Mouse (Mus musculus): ENCODE data around the gene Gm853. TPM values are rescaled to one million over a fixed set of nuclear protein-coding genes. Genes with fewer than 3 reads are reported as not detected.
A peak's percentile ranks its signal among the peaks of the same experiment; 100 is the strongest.

Gene Gm853
- polyA plus RNA-seq, 1 experiment from 2014 or later: not detected

DNA sequence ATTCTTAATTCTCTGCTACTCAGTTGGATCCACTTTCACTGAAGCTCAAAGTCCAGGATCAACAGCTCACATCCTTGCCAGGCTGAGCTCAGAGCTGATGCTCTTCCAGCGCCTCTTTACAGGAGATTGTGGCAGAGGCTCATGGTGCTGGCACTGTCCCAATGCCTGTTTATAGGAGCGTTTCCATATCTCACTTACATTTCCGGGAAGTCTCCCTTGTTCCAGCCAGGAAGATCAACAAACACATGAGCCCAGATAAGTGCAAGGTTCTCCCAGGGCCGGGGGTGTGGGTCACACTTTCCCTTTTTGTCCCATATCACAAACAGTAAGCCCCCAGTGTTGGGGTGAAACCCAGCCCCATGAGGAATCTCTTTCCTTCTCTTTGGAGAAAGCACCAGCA is 40.3 kb downstream of the Gm853 start:
- no peak overlapping the region for H3K4me3 ChIP-seq (replicated peaks)
- H3K9ac ChIP-seq: no peak overlapping the region
- no peak for ATAC-seq (ENCODE audit: low FRiP score)
- no peaks in the 10 kb centered on the region for H3K36me3 ChIP-seq (replicated peaks)
- H3K4me2 ChIP-seq: no peak overlapping the region
- H3K9me3 ChIP-seq: no peaks in the 10 kb centered on the region
- 0 out of 2 replicates have a peak, but pooled peaks cover 8% of the 10 kb centered on the region for H3K27me3 ChIP-seq
- no peaks in the 10 kb centered on the region for H3K4me1 ChIP-seq
- H3K27ac ChIP-seq: no peak overlapping the region
- 76% methylated on average over 4 of the region's 4 CpGs for WGBS

GRCm38 (mm10) chr4:130180909-130181602 is 41.1 kb downstream of the Gm853 start:
- H3K27ac ChIP-seq: no peak overlapping the region
- no peak overlapping the region for H3K4me2 ChIP-seq
- no peaks in the 10 kb centered on the region; the same call in 1 of the 2 replicates for H3K4me1 ChIP-seq
- no peak for ATAC-seq (ENCODE audit: low FRiP score)
- H3K36me3 ChIP-seq (replicated peaks): no peaks in the 10 kb centered on the region
- no peak overlapping the region for H3K9ac ChIP-seq
- WGBS: 63% methylated on average over 7 of the region's 7 CpGs
- H3K4me3 ChIP-seq (replicated peaks): no peak overlapping the region
- peaks cover 11% of the 10 kb centered on the region; the same call in 1 of the 2 replicates for H3K27me3 ChIP-seq
- no peaks in the 10 kb centered on the region for H3K9me3 ChIP-seq

DNA sequence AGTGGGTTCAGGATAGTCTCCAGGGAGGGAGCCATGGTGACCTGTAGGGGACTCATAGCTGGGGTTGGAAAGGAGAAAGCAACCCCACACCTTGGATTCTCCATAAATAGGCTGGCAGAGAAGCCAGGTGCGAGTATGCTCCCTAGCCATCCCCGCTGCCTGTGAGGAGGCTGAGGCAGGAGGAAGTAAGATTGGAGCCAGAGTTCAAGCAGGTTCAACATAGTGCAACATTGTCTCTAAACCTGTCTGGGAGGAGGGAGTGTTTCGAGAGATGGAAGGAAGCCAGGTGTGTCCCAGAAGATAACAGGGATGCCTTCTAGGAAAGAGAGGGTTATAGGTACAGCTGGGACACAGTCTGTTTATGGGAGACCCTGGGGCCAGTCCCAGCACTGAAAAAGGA is 42.3 kb downstream of the Gm853 start:
- H3K4me2 ChIP-seq: no peak overlapping the region
- H3K9me3 ChIP-seq: no peaks in the 10 kb centered on the region
- 86% methylated on average over 3 of the region's 3 CpGs for WGBS
- H3K9ac ChIP-seq: no peak overlapping the region
- H3K4me1 ChIP-seq: peaks cover 8% of the 10 kb centered on the region
- no peaks in the 10 kb centered on the region for H3K36me3 ChIP-seq (replicated peaks)
- no peak for ATAC-seq (ENCODE audit: low FRiP score)
- H3K27me3 ChIP-seq: peaks cover 22% of the 10 kb centered on the region
- no peak overlapping the region for H3K4me3 ChIP-seq (replicated peaks)
- H3K27ac ChIP-seq: no peak overlapping the region

DNA sequence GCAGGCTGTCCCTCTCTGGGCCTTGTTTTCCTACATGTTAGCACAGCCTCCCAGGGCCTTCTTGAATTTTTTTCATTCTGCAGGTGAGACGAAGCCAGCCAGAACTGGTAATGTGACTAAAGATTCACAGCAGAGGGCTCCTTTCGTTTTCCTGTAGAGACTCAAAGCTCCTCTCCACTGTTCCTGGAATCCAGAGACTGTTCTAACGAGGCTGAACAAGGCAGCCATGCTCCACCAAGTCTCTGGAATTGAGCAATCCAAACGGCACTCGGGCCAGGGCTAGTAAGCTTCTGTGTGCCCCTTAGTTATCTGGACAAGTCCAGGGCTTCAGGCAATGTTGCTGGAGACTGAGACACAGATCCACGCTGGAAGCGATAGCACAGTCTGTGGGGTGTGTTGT is 44.7 kb downstream of the Gm853 start:
- Histone ChIP-seq H3K9me3 (no peaks in the 10 kb centered on the region), H3K4me1 (peaks cover 18% of the 10 kb centered on the region), H3K4me3 (replicated peaks) (no peak overlapping the region), H3K9ac (no peak overlapping the region), H3K36me3 (replicated peaks) (no peaks in the 10 kb centered on the region), H3K4me2 (no peak overlapping the region), H3K27me3 (peaks cover 44% of the 10 kb centered on the region), H3K27ac (no peak overlapping the region)
- 59% methylated on average over 7 of the region's 7 CpGs for WGBS
- no peak for ATAC-seq (ENCODE audit: low FRiP score)

- Histone ChIP-seq H3K4me3 (replicated peaks) (no peak overlapping the region), H3K27ac (no peak overlapping the region), H3K27me3 (peaks cover 48% of the 10 kb centered on the region), H3K4me2 (no peak overlapping the region), H3K9me3 (no peaks in the 10 kb centered on the region), H3K4me1 (peaks cover 18% of the 10 kb centered on the region), H3K9ac (no peak overlapping the region), H3K36me3 (replicated peaks) (no peaks in the 10 kb centered on the region)
- WGBS: 86% methylated on average over 4 of the region's 4 CpGs
- ATAC-seq (ENCODE audit: low FRiP score): no peak
Measured at GRCm38 (mm10) chr4:130177087-130177486, 45.1 kb downstream of the Gm853 start.

DNA sequence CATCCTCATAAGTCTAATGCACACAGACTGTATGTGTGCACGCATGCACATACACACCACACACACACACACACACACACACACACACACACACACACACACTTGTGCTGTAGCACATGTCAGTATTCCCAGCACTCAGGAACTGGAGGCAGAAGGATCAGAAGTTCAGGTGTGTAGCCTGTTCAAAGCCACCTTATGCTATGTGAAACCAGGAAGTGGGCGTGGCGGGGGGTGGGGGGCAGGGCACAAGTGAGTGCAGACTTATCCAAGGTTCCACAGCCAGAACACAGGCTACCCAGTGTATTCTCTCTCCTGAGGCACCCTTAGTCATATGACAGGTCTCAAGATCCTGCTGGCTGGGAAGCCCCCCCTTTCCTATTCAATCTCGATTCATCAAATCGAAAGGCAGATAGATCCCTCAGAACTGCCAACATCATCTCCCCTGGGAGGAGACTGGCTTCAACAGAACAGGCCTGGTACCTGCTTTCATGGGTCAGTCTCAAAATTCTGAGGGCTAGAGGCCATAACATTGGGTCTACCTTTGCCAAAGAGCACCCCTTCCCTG is 46.0 kb downstream of the Gm853 start:
- 81% methylated on average over 5 of the region's 5 CpGs for WGBS
- H3K9me3 ChIP-seq: no peaks in the 10 kb centered on the region
- no peak overlapping the region for H3K9ac ChIP-seq
- H3K36me3 ChIP-seq (replicated peaks): no peaks in the 10 kb centered on the region
- no peak for ATAC-seq (ENCODE audit: low FRiP score)
- H3K4me2 ChIP-seq: no peak overlapping the region
- H3K27me3 ChIP-seq: peaks cover 48% of the 10 kb centered on the region
- no peak overlapping the region for H3K27ac ChIP-seq
- no peak overlapping the region for H3K4me3 ChIP-seq (replicated peaks)
- H3K4me1 ChIP-seq: peaks cover 18% of the 10 kb centered on the region

DNA sequence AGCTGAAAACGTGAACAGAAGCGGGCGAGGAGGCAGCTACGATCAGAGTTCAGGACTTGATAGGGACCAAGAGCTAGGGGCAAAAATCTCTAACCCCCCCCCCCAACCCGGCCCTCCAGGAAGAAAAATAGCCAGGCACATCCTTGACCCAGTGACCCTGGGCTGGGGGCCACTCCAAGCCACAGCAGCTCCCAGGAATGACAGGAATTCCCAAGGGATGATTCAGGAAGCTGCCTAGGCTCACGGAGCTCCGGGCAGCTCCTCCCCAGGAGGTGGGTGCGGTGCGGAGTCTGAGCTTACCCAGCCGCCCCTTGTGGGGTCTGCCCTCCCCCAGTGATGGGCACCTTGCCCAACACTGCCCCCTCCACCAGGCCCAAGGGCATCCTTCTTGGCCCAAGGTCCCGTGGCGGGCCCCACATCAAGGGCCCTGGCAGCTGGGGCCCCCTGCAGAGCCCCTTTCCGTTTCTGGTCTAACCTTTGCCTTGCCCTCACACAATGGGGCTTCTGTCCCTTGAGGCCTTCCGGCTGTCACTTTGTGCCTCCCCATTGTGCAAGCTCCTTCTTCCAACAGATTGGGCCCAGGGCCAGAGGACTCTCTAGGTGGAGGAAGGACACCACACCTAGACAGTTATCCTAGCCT is 47.0 kb downstream of the Gm853 start, which contains the start of gene Tinagl1:
Gene Tinagl1 (minus strand): TSS at position 51 of the 640 bp plus-strand sequence.
- H3K9ac ChIP-seq: 0 out of 2 replicates have a peak within 1 kb of the TSS, but pooled peaks have one; percentile 29
- no peak for ATAC-seq (ENCODE audit: low FRiP score)
- peak within 1 kb of the TSS; percentile 43 for H3K4me2 ChIP-seq
- no peaks in the 10 kb centered on the region for H3K36me3 ChIP-seq (replicated peaks)
- H3K27ac ChIP-seq: no peak within 1 kb of the TSS
- 2% methylated on average over 14 of the region's 14 CpGs for WGBS
- peak within 1 kb of the TSS; percentile 10; the same call in 1 of the 2 replicates for H3K4me3 ChIP-seq (replicated peaks)
- H3K9me3 ChIP-seq: no peaks in the 10 kb centered on the region
- H3K4me1 ChIP-seq: peaks cover 18% of the 10 kb centered on the region
- peaks cover 48% of the 10 kb centered on the region for H3K27me3 ChIP-seq

DNA sequence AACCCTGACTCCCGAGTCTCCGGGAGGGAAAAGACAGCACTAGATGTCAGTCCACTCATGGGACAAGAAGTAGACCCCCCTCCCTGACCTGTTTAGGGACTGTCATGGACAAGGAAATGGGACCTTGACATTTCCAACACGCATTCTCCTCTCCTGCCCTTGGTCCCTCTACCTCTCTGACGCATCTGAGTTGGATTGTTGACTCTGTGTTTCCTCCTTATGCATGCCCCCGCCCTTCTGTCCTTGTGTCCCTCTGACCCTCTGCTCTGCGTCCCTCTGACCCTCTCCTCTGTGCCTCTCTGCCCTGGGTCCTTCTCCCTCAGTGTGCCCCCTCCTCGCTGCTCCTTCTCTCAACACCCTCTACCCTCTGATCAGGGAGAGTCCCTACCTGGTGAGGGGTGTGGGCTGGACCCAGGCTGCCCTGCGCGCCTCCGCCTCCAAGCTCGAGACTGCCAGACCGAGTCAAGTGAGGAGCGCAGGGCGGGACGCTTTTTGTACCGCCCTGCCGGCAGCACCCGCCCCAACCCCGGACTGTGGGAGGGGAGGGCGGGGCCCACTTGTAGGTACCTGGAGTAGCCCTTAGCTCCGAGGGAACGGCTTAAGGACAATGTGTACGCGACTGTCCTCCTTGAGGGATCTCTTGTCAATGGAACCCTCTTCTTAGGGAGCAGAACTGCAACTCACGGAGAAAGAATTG is 47.7 kb downstream of the Gm853 start:
- Histone ChIP-seq H3K9ac (0 out of 2 replicates have a peak overlapping the region, but pooled peaks have one; percentile 29), H3K4me1 (peaks cover 18% of the 10 kb centered on the region), H3K27ac (no peak overlapping the region), H3K4me3 (replicated peaks) (peak overlapping the region; percentile 7; the same call in 1 of the 2 replicates), H3K27me3 (peaks cover 48% of the 10 kb centered on the region), H3K4me2 (peak overlapping the region; percentile 43), H3K36me3 (replicated peaks) (no peaks in the 10 kb centered on the region), H3K9me3 (no peaks in the 10 kb centered on the region)
- 4% methylated on average over 25 of the region's 25 CpGs for WGBS
- no peak for ATAC-seq (ENCODE audit: low FRiP score)

GRCm38 (mm10) chr4:130173911-130174311 is 48.3 kb downstream of the Gm853 start:
- Histone ChIP-seq H3K9me3 (no peaks in the 10 kb centered on the region), H3K9ac (no peak overlapping the region), H3K36me3 (replicated peaks) (no peaks in the 10 kb centered on the region), H3K4me1 (peaks cover 18% of the 10 kb centered on the region), H3K4me3 (replicated peaks) (no peak overlapping the region), H3K27ac (no peak overlapping the region), H3K4me2 (no peak overlapping the region), H3K27me3 (peaks cover 48% of the 10 kb centered on the region)
- WGBS: 56% methylated on average over 19 of the region's 19 CpGs
- no peak for ATAC-seq (ENCODE audit: low FRiP score)

DNA sequence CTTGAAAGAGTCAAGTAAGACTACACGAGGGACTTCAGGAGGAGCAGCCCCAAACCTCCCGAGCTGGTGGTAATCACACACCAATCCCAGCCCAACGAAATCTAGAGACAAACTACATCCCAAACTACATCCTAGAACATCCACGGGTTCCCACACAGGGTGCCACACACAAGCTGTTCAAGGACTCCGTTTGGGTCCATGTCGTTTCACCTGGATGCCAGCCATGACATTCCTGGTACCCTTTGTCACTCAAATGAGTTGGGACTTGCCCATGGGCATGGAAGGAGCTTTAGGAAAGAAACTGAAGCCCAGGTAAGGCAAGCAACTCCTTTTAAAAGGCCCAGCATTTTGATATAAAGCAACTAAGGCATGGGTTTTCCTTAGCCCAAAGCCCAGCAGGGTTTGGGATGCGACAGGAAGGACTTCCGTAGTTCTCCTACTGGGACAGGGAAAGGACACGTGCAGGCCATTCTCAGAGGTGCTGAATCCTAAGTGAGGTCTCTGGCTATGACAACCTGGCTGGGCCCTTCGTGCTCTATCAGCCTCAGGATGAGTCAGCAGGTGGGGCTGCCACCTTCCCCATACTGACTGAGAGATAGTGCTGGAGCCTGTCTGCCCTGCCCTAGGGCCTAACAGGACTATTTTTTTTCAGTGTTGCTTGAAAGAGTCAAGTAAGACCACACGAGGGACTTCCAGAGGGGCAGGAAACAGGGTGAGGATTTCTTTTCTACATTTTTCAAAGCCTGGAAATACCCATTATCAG is 49.0 kb downstream of the Gm853 start:
- no peak for ATAC-seq (ENCODE audit: low FRiP score)
- peaks cover 20% of the 10 kb centered on the region for H3K4me1 ChIP-seq
- peaks cover 48% of the 10 kb centered on the region for H3K27me3 ChIP-seq
- H3K27ac ChIP-seq: no peak overlapping the region
- no peak overlapping the region for H3K4me2 ChIP-seq
- H3K9me3 ChIP-seq: no peaks in the 10 kb centered on the region
- no peak overlapping the region for H3K4me3 ChIP-seq (replicated peaks)
- 75% methylated on average over 11 of the region's 11 CpGs for WGBS
- H3K36me3 ChIP-seq (replicated peaks): no peaks in the 10 kb centered on the region
- no peak overlapping the region for H3K9ac ChIP-seq

- 77% methylated on average over 11 of the region's 11 CpGs for WGBS
- Histone ChIP-seq H3K9me3 (no peaks in the 10 kb centered on the region), H3K4me2 (no peak overlapping the region), H3K4me1 (peaks cover 27% of the 10 kb centered on the region), H3K27me3 (peaks cover 54% of the 10 kb centered on the region), H3K4me3 (replicated peaks) (no peak overlapping the region), H3K9ac (no peak overlapping the region), H3K27ac (no peak overlapping the region), H3K36me3 (replicated peaks) (no peaks in the 10 kb centered on the region)
- ATAC-seq (ENCODE audit: low FRiP score): no peak
Measured at GRCm38 (mm10) chr4:130171951-130172765, 50.0 kb downstream of the Gm853 start.
